Mouse (Mus musculus) activated CD4-positive, CD25-positive, alpha-beta regulatory T cell, adult 9 weeks (primary cell): ENCODE results near the gene Gm8978. TPM values are rescaled to one million over a fixed set of nuclear protein-coding genes. Genes with fewer than 3 reads are reported as not detected.

Experiments used
- polyA plus RNA-seq: library from polyadenylated mRNA; unstranded; fragments of 100-300 nt; shearing (Covaris generic); gene quantifications from one replicate; pipeline ENCODE4 v1.2.1, GENCODE M21; 2017

The Gm8978 gene
- not detected for polyA plus RNA-seq

GRCm38 (mm10) chr19:33625152-33625551 lies at the start of gene Gm8978:
TSS of gene Gm8978 (minus strand) at chr19:33625252.

Other genes starting within 250 kb of the Gm8978 start
- gene Rnls, start 233.0 kb downstream of the Gm8978 start, polyA plus RNA-seq = 4.7 TPM
- not detected for gene Lipo4, start 107.5 kb downstream of the Gm8978 start, polyA plus RNA-seq
- not detected for gene Lipo2, start 126.1 kb upstream of the Gm8978 start, polyA plus RNA-seq
- 21.1 TPM for gene Lipo3, start 136.7 kb upstream of the Gm8978 start, polyA plus RNA-seq
- gene Lipo1, start 162.2 kb upstream of the Gm8978 start, polyA plus RNA-seq = not detected